Mouse (Mus musculus): ENCODE results near the gene Cab39l.

DNA sequence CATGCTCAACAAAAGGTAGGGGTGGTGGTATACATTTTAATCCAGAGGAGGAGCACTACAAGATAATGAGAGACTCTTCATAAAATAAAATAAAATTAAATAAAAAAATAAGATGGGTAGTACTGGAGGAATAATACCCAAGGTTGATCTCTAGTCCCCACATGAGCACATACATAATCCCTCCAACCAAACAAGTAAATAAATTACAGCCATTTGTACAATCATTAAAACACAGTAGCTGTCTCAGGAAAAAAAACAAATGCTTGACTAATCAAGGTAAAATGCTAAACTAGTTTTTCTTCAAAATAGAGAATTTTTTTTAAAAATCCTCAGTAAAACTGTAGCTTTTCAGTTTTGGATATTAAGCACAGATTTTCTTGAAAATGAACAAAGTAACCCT is 5.6 kb upstream of the Cab39l start:
- no peak for TF ChIP-seq CTCF (IDR thresholded peaks at IDR 0.05; ENCODE audit: insufficient read depth, low read depth, low read length)
- TF ChIP-seq POLR2A (IDR thresholded peaks at IDR 0.05; ENCODE audit: insufficient read depth, low read depth, low read length): no peak

All from olfactory bulb, adult 2 months (tissue).